Mouse (Mus musculus): ENCODE measurements around the gene Fbxw25. TPM values are rescaled to one million over a fixed set of nuclear protein-coding genes. Genes with fewer than 3 reads are reported as not detected.
"Not testable (repeated sequence)": the region's sequence is repeated elsewhere in the genome, so short reads cannot be mapped to it uniquely, and the experiment has no call there.

Gene Fbxw25
- total RNA-seq (2017) = not detected in 2 replicates

- not testable (repeated sequence) for ATAC-seq (ENCODE audit: extremely low read depth, insufficient number of reproducible peaks, low FRiP score, poor library complexity, severe bottlenecking)
Observed at GRCm38 (mm10) chr9:109664552-109664951, at the start of gene Fbxw25. Gene Fbxw25, minus strand, starts transcription at chr9:109664652.

GRCm38 (mm10) chr9:109702600-109702999 lies 38.1 kb upstream of the Fbxw25 start, which contains the start of gene Fbxw18:
Gene Fbxw18, minus strand, starts transcription at chr9:109702700.
- not testable (repeated sequence) for ATAC-seq (ENCODE audit: extremely low read depth, insufficient number of reproducible peaks, low FRiP score, poor library complexity, severe bottlenecking)

- ATAC-seq (ENCODE audit: extremely low read depth, insufficient number of reproducible peaks, low FRiP score, poor library complexity, severe bottlenecking) = no peak
Observed at GRCm38 (mm10) chr9:109685299-109685698, 20.8 kb upstream of the Fbxw25 start.

GRCm38 (mm10) chr9:109625957-109626356 lies 38.5 kb downstream of the Fbxw25 start, which contains the start of gene Fbxw24:
Gene Fbxw24, minus strand, starts transcription at chr9:109626057.
- ATAC-seq (ENCODE audit: extremely low read depth, insufficient number of reproducible peaks, low FRiP score, poor library complexity, severe bottlenecking) = not testable (repeated sequence)

GRCm38 (mm10) chr9:109606837-109607236 lies 57.6 kb downstream of the Fbxw25 start:
- not testable (repeated sequence) for ATAC-seq (ENCODE audit: extremely low read depth, insufficient number of reproducible peaks, low FRiP score, poor library complexity, severe bottlenecking)

- not testable (repeated sequence) for ATAC-seq (ENCODE audit: extremely low read depth, insufficient number of reproducible peaks, low FRiP score, poor library complexity, severe bottlenecking)
Observed at GRCm38 (mm10) chr9:109602128-109602527, 62.3 kb downstream of the Fbxw25 start.

- ATAC-seq (ENCODE audit: extremely low read depth, insufficient number of reproducible peaks, low FRiP score, poor library complexity, severe bottlenecking) = no peak
Observed at GRCm38 (mm10) chr9:109597226-109597625, 67.2 kb downstream of the Fbxw25 start.

Other genes starting within 250 kb of the Fbxw25 start
- not detected in 2 replicates for gene Fbxw16, start 215.5 kb downstream of the Fbxw25 start, total RNA-seq (2017)
- gene Fbxw19, start 168.8 kb downstream of the Fbxw25 start, total RNA-seq (2017) = not detected in 2 replicates
- not detected in 2 replicates for gene Fbxw15, start 96.4 kb downstream of the Fbxw25 start, total RNA-seq (2017)
- gene Fbxw24, start 38.6 kb downstream of the Fbxw25 start, total RNA-seq (2017) = not detected in 2 replicates
- not detected in 2 replicates for gene Fbxw18, start 38.0 kb upstream of the Fbxw25 start, total RNA-seq (2017)
- gene Fbxw26, start 81.4 kb upstream of the Fbxw25 start, total RNA-seq (2017) = not detected in 2 replicates
- not detected in 2 replicates for gene Fbxw27, start 126.0 kb upstream of the Fbxw25 start, total RNA-seq (2017)
- not detected in 2 replicates for gene Spink8, start 147.6 kb upstream of the Fbxw25 start, total RNA-seq (2017)
- gene Nme6, start 168.1 kb upstream of the Fbxw25 start, total RNA-seq (2017) = 6.5 and 9.3 TPM in 2 replicates
- 3.6 and 5.2 TPM in 2 replicates for gene Camp, start 185.0 kb upstream of the Fbxw25 start, total RNA-seq (2017)
- gene Cdc25a, start 210.9 kb upstream of the Fbxw25 start, total RNA-seq (2017) = 7.9 and 10.2 TPM in 2 replicates

Data from neutrophil, adult 5-6 weeks (primary cell).